In the genomic region with DNA sequence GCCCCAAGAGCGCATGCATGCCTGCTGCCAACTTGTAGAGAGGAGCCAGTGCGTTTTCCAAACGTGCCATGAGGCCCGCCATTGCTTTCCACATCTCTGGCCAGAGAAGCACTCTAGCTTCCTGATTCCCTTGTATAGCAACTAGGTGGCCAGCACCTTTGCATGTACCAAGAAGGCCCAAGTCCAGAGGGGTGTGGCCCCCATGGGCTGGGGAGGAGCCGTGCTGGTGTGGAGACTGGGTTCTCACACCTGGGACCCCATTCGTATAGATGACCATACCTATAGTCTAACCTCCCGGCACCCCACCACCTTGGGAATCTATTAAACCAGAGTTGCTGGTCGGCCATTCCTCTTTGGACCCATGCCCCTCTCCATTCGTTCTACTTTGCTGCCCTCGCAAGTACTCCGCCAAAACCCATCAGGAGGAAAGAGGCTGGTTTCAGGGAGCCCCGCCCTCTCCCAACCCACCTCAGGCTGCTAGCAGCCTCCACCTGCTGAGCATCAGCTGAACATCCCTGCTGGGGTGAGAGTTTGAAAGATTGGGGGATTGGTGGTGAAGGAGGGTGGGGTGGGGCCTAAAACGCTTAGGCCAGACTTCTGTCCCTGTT, we compare ENCODE assay signal across 8 mouse cellular contexts. TPM values are rescaled to one million over a fixed set of nuclear protein-coding genes. Genes with fewer than 3 reads are reported as not detected.
A peak's percentile ranks its signal among the peaks of the same experiment; 100 is the strongest.
DNase-seq lines count a peak whose midpoint lies in the region; ATAC-seq lines count a peak whose summit lies in the region.

A gene (plus strand): TSS at position 474 of the 608 bp plus-strand sequence.

- peaks cover 14% of the 10 kb centered on the region for H3K9me3 ChIP-seq in megakaryocyte, embryonic 14.5 days
- H3K9me3 ChIP-seq in hindbrain, embryonic 10.5 days = no peaks in the 10 kb centered on the region
- H3K9me3 ChIP-seq in midbrain, embryonic 15.5 days = no peaks in the 10 kb centered on the region

- no peak for ATAC-seq in megakaryocyte, adult 5-6 weeks (ENCODE audit: poor library complexity, severe bottlenecking)
- peak; percentile 0; the same call in 1 of the 2 replicates for ATAC-seq in midbrain, embryonic 15.5 days (replicated peaks)

- WGBS in hindbrain, embryonic 10.5 days = 31% methylated on average over 13 of the region's 13 CpGs
- WGBS in midbrain, embryonic 15.5 days = 42% methylated on average over 13 of the region's 13 CpGs

- peaks cover 42% of the 10 kb centered on the region for H3K4me1 ChIP-seq in megakaryocyte, embryonic 14.5 days
- H3K4me1 ChIP-seq in hindbrain, embryonic 10.5 days (replicated peaks) = peaks cover 47% of the 10 kb centered on the region
- peaks cover 24% of the 10 kb centered on the region for H3K4me1 ChIP-seq in midbrain, embryonic 15.5 days

- H3K27me3 ChIP-seq in megakaryocyte, embryonic 14.5 days (replicated peaks) = peaks cover 25% of the 10 kb centered on the region
- H3K27me3 ChIP-seq in hindbrain, embryonic 10.5 days (ENCODE audit: insufficient read depth, poor library complexity, severe bottlenecking) = peaks cover 17% of the 10 kb centered on the region
- 0 out of 2 replicates have a peak, but pooled peaks cover 3% of the 10 kb centered on the region for H3K27me3 ChIP-seq in midbrain, embryonic 15.5 days (replicated peaks)

- H3K4me3 ChIP-seq in megakaryocyte, embryonic 14.5 days (replicated peaks) = peak within 1 kb of the TSS; percentile 96
- peak within 1 kb of the TSS; percentile 79 for H3K4me3 ChIP-seq in hindbrain, embryonic 10.5 days
- peak within 1 kb of the TSS; percentile 61 for H3K4me3 ChIP-seq in midbrain, embryonic 15.5 days

- H3K36me3 ChIP-seq in megakaryocyte, embryonic 14.5 days (replicated peaks; ENCODE audit: low read length) = peaks cover 10% of the 10 kb centered on the region
- peaks cover 6% of the 10 kb centered on the region; the same call in 1 of the 2 replicates for H3K36me3 ChIP-seq in hindbrain, embryonic 10.5 days
- H3K36me3 ChIP-seq in midbrain, embryonic 15.5 days (replicated peaks) = no peaks in the 10 kb centered on the region

- peak within 1 kb of the TSS; percentile 80 for H3K4me2 ChIP-seq in midbrain, embryonic 15.5 days

- peak within 1 kb of the TSS; percentile 57 for H3K9ac ChIP-seq in midbrain, embryonic 15.5 days

- peak within 1 kb of the TSS; percentile 94 for H3K27ac ChIP-seq in hindbrain, embryonic 10.5 days
- H3K27ac ChIP-seq in midbrain, embryonic 15.5 days = peak within 1 kb of the TSS; percentile 75

- DNase-seq in brain, adult 2 months (ENCODE audit: low read depth, low spot score) = peak; percentile 17
- no peak for DNase-seq in hindbrain, embryonic 10.5 days (ENCODE audit: low spot score)
- no peak for DNase-seq in layer of hippocampus, postnatal 10 days (ENCODE audit: low spot score in 2 of 2)
- no peak for DNase-seq in ovary, postnatal 10 days (ENCODE audit: low spot score)
- no peak for DNase-seq in lung, postnatal 10 days

RNA-seq across cellular contexts. Expression of the gene that starts here (rescaled TPM):
- polyA plus RNA-seq in megakaryocyte, embryonic 14.5 days (2012; ENCODE audit: insufficient read depth, low replicate concordance) = 13.0 and 16.3 TPM in 2 replicates
- total RNA-seq in megakaryocyte, adult 5-6 weeks (2015) = 2.1 and 3.3 TPM in 2 replicates
- total RNA-seq in megakaryocyte, adult 5-6 weeks (2017) = 2.6 and 4.3 TPM in 2 replicates
- 32.4 and 32.7 TPM in 2 replicates for polyA plus RNA-seq in hindbrain, embryonic 10.5 days (2016; fragmentation: Nextera tagmentation; extraction: Ambion mirVana)
- total RNA-seq in layer of hippocampus, postnatal 10 days (2021) = 10 to 100 TPM; 26.5 to 26.7 TPM
- polyA plus RNA-seq in midbrain, embryonic 15.5 days (2015; fragmentation: Nextera tagmentation; extraction: Ambion mirVana) = 43.9 and 45.7 TPM in 2 replicates

Comparison
In these comparisons a context has a peak if more than half of its experiments do, and no peak if none do; other contexts are left out.
1. RNA of the gene that starts here (total RNA-seq): 26.5 to 26.7 TPM in layer of hippocampus, postnatal 10 days; 2.1 to 4.3 TPM in megakaryocyte, adult 5-6 weeks; every median in the first group is over 4 times any median in the second.
2. Peak in every context shown above with its lines, with median percentiles within 50 percentile points of each other: H3K4me3 ChIP-seq.